Mouse (Mus musculus) embryo, embryonic 9.5 days (tissue): Measurements from ENCODE around the gene Katnal1.

ENCODE experiments used
- DNase-seq: peaks from one replicate; pipeline ENCODE4 v3.0.0-alpha.2; 2017; ENCODE audit errors: extremely low spot score

Katnal1 gene

DNA sequence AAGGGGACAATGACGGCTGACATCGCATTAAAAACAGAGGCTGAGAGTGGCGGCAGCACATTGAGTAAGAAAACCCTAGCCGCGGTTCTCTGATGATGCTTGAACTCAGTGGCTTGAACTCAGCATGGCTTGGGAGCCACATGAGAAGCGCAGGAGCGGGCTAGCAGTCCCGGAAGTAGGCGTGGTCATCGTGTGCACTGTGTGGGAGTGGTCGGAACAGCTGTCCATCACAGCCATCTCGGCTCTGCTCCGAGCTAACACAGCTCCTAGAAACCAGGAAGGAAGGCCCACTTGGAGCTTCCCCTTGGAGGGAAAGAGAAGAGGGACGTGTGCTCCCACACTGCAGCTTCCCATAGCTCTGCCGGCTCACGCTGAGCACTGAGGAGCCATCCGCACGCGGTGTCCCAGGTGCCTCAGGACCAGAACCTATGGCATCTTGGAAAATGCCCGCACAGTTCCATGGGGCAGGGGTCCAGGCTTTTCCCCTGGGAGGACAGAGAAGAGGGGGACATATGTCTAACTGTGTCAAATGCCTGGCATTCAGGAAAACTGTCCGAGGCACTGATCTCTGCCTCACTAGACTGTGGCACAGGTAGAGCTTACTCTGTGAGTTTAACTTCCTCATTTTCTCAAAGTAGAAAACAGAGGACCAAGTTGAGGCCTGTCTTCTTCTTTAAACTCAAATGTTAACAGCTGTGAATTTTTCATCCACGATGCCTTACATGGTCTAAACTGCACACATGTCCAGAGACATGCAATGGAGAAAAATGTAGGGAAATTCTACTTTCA, 43.1 kb downstream of the Katnal1 start:
- DNase-seq: peak; percentile 73

GRCm38 (mm10) chr5:148883671-148884070, 45.4 kb downstream of the Katnal1 start:
- no peak for DNase-seq

GRCm38 (mm10) chr5:148879218-148879617, 49.9 kb downstream of the Katnal1 start:
- DNase-seq: no peak

GRCm38 (mm10) chr5:148873116-148873515, 56.0 kb downstream of the Katnal1 start:
- DNase-seq: no peak

- no peak for DNase-seq
These were observed 59.5 kb downstream of the Katnal1 start for GRCm38 (mm10) chr5:148869583-148869982.

GRCm38 (mm10) chr5:148867766-148868165, 61.4 kb downstream of the Katnal1 start:
- no peak for DNase-seq

GRCm38 (mm10) chr5:148867171-148867570, 61.9 kb downstream of the Katnal1 start:
- DNase-seq: no peak

- DNase-seq: no peak
These were observed 62.5 kb downstream of the Katnal1 start for GRCm38 (mm10) chr5:148866571-148866970.

GRCm38 (mm10) chr5:148863409-148863808, 65.7 kb downstream of the Katnal1 start:
- DNase-seq: no peak

GRCm38 (mm10) chr5:148862853-148863252, 66.3 kb downstream of the Katnal1 start:
- DNase-seq: no peak

- DNase-seq: no peak
These were observed 67.0 kb downstream of the Katnal1 start for GRCm38 (mm10) chr5:148862136-148862535.

DNA sequence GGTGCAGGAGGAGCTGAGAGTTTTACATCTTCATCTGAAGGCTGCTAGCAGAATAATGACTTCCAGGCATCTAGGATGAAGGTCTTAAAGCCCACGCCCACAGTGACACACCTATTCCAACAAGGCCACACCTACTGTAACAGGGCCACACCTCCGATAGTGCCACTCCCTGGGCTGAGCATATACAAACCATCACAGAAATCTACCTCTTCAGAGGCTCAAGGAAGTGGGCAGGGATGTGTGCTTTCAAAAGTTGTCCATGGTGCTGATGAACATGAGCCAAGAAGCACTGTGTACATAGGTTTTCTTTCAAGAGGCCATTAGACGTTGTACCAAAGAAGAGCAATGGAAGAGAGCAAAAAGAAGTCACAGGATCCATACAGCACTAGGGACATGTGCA, 71.6 kb downstream of the Katnal1 start:
- no peak for DNase-seq

DNA sequence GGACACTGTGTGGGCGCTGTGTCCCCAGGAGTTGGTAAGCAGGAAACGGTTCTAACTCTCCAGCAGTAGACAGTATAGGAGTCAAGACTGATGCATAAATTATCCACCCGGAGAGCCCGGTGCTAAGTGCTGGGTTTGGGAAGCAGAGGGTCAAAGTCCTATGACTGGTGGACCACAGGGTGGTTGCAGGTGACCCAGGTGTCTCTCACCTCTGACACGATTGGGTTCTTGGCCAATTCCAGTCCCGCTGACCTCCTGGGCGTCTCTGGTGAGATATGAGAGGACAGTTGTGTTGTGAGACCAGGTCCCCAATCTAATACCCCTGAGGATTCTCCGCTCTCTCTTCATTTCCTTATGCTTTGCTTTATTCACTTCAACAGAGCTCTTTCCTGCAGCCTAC, 74.1 kb downstream of the Katnal1 start:
- DNase-seq: no peak

- no peak for DNase-seq
These were observed 75.0 kb downstream of the Katnal1 start for GRCm38 (mm10) chr5:148854166-148854565.

DNA sequence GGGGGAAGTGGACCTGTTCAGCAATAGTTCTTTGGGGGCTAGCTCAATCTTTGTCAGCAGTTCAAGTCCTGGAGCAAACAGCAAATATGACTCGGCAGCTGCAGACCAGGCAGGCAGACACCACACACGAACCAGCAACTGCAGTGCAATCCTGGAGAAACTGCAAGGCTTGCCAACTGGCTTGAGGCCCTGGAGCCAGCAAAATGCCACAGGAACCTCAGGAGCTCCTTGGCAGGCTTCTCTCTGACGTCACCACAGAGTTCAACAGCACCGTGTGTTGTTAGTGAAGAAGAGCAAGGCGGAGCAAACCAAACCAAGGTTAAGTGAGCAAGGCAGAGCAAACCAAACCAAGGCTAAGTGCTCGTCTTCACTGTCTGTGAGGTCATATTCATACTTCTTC, 79.6 kb downstream of the Katnal1 start:
- no peak for DNase-seq

DNA sequence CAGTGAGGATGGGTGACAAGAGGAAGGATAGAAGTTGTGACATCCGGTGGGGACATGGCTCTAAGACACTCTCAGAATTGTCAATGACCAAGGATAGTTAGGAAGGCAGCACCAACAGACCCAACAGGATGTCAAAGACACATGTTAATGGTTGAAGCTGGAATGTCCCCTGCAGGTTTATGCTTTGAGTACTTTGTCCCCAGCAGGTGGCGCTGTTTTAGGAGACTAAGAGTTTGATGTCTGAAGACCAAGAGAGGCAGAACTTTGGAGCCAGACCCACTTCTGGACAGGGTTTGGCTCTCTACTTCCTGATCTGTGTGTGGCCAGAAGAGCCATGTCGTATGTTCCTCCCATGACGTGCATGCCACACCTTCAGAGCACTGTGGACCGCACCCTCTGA, 82.1 kb downstream of the Katnal1 start:
- no peak for DNase-seq

DNA sequence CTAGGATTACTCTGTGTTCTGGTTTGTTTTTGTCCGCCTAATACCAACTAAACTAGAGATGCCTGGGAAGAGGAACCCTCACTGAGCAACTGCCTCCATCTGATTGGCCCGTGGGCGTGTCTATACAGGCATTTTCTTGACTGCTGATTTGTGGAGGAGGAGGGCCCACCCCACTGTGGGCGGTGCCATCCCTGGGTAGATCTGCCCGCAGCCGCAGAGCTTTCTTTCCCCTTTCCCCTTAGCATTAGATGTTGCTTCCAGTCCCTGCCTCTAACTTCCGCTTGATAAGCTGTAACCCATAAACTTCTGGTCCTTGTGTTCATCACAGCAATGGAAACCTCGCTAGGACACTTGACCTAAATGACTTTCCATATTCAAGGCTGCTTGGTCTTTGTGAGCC, 92.1 kb downstream of the Katnal1 start:
- DNase-seq: peak; percentile 17

DNA sequence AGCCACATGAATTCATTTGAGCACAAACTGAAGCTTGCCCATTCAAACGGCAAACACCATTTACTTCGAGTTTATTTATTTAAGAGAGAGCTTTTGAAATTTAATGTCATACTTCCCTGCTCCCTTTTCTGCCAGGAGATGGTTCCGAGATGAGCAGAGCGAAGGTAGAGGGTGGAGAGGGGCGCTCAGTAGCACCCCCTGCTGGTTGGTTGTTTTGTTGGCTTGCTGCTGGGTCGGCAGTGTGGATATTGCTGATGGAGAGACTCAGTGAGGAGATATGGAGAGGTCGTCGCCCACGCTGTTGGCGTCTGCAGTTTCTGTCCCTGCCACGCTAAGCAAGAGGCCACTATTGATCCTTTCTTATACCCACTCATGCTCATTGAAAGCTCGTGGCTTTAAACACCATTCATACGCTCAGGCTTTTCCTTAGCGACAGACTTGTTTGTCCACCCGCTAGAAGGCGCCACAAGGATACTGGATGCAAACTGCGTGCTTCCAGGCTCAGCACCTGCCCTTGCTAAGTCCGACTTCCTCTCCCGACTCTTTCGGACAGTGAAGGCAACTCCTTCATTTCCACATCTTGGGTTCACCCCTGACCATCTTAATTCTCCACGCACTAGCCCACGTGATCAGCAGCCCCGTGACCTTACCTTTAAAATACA, 97.4 kb downstream of the Katnal1 start:
- DNase-seq: peak; percentile 85

DNA sequence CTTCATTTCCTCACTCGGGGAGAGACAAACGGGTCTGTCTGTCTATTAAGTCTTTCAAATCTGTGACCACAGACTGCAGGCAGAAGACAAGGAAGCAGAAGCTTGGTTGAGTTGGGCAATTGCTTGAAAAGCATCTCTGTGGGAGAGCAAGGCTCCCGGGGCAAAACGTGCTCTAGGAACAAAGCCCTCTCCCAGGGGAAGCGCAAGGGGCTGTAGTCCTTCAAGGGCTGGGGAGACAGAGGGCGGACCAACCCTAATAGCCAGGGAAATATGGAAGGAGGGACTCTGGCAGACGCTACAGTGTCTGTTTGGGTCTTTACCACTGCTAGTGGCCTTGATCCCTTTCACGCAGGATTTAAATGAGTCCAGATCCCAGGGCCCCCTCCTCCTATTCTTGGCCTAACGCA, 98.0 kb downstream of the Katnal1 start:
- DNase-seq: no peak

DNA sequence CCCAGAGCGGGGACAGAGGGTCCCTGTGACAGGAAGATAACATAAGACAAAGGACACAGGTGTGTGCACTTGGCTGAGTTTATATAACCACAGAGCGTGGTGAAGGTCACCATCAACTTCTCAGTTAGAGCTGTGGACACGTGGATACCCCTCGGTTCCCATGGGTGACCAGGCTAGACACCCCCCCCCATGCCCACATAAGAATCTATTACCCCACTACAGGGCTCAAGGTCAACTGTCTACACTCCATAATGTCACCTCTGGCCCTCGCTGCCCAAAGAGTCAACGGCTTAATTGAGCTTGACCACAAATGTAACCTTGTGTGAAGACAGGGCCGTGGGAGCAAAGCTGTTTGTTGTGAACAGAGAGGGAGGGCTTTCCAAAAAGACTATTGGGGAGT, 103.4 kb downstream of the Katnal1 start:
- no peak for DNase-seq

DNA sequence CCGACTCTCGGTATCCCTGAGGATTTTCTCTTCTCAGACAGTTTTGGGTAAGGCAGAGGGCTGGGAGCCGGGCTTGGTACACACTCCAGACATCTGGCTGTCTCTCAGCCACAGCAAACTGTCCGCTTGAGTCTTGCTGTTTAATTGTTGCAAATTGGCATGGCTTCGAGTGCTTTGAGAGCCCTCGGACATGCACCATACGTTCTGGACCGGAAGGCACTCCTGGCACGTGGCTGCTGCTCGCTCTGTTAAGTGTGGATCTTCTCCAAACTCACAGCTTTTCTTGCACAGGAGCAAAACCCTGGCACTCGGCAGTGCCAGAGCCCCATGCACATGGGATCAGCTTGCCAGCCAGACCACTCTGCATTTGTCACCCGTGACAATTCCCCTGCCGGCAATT, 106.3 kb downstream of the Katnal1 start:
- DNase-seq: no peak
